Mouse (Mus musculus): ENCODE measurements at regions not wholly inside any gene's neighbourhood (a gene's known extent, or its start where the extent isn't known, plus 50 kb on each side); places are given as distances from the start of the nearest gene placed in this dataset.

- TF ChIP-seq CTCF (conservative IDR thresholded peaks at IDR 0.05; ENCODE audit: insufficient read depth, insufficient read length, low read depth, low read length), result no peak
- no peak for TF ChIP-seq POLR2A (IDR thresholded peaks at IDR 0.05; ENCODE audit: low read depth, low read length)
Measured at GRCm38 (mm10) chr5:148805030-148805429, 124.1 kb downstream of the Katnal1 start.
